Mouse (Mus musculus) erythroblast, embryonic 14.5 days (primary cell): ENCODE data around the gene Atic.

Source experiments
- GATA1 ChIP-seq: IDR thresholded peaks from 2 replicates; pipeline ENCODE4 v1.6.1; 2012; ENCODE audit warnings: low read length, inconsistent platforms, mixed read lengths
- TAL1 ChIP-seq: IDR thresholded peaks from 3 replicates; pipeline ENCODE4 v1.6.1; 2012; ENCODE audit warnings: low read length, inconsistent platforms, mixed read lengths

DNA sequence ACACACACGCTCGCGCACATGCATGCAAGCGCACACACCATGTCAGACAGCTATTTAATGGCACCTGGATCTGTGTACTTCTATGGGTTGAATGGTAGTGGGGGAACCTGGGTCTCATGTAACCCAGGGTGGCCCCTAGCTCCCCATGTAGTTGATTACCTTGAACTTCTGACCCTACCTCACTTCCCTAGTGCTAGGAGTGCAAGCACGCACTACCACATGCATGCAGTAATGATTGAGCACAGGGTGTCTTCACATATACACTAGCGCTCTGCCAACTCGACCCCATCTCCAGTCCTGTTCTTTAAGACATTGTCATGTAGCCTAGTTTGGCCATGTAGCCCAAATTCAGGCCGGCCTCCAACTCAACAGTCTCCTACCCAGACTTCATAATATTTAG lies 26.4 kb downstream of the Atic start:
- TF ChIP-seq GATA1 (no peak), TAL1 (no peak)
